Mouse (Mus musculus): ENCODE data around the gene Map3k12. TPM values are rescaled to one million over a fixed set of nuclear protein-coding genes. Genes with fewer than 3 reads are reported as not detected.

The Map3k12 gene
- 11.3 and 12.7 TPM in 2 replicates for polyA plus RNA-seq (2012; rRNA removed)

DNA sequence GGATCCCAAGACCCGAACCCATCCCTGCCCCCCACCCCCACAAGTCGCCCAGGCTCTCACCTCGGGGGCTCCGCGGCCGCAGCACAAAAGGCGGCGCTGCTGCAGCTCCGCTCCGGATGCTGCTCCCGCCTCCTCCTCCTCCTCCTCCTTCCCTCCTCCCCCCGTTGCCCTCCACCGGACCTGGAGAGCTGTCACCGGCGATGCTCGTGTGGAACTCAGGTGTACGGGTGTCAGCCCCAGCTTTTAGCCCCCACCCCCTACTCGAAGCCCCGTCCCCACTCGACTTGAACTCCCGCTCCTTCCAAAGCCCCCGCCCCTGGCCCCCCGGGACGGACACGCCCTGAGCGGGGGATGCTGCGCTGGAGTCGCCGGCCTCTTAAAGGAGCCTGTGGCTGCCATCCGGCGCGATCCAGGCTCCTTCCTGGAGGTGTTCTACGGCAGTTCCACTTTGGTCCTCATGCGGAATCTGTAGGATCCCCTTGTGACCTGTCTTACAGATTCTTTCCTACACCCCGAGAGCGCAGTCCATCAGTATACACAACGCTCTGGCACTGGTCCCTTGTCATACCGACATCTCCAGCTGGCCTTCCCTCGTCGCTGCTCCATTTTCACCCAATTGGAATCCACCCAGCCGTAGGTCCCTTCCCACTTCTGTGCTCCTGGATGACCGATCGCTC is at the start of gene Map3k12:
Gene Map3k12 (minus strand): TSS at position 337 of the 677 bp plus-strand sequence.
- 1% methylated on average over 43 of the region's 43 CpGs for WGBS
- TF ChIP-seq POLR2A (IDR thresholded peaks at IDR 0.05; ENCODE audit: control insufficient read depth, extremely low read depth, insufficient read depth, low read length, poor library complexity) (no peak), CTCF (IDR thresholded peaks at IDR 0.05; ENCODE audit: borderline replicate concordance, control insufficient read depth, extremely low read depth, insufficient read depth, low read length, poor library complexity) (0 out of 2 replicates have a peak, but pooled peaks have one; percentile 6)
- Histone ChIP-seq H3K27me3 (ENCODE audit: control insufficient read depth, insufficient read depth, low read length) (no peaks in the 10 kb centered on the region), H3K36me3 (ENCODE audit: control insufficient read depth, insufficient read depth, low read length) (no peaks in the 10 kb centered on the region), H3K4me1 (replicated peaks; ENCODE audit: control insufficient read depth, insufficient read depth, low read length) (peaks cover 15% of the 10 kb centered on the region), H3K4me3 (ENCODE audit: control insufficient read depth, insufficient read depth, low read length) (peak within 1 kb of the TSS; percentile 59), H3K27ac (ENCODE audit: control insufficient read depth, insufficient read depth, low read length) (peak within 1 kb of the TSS; percentile 49; the same call in 1 of the 2 replicates)
- peak; percentile 78 for DNase-seq

DNA sequence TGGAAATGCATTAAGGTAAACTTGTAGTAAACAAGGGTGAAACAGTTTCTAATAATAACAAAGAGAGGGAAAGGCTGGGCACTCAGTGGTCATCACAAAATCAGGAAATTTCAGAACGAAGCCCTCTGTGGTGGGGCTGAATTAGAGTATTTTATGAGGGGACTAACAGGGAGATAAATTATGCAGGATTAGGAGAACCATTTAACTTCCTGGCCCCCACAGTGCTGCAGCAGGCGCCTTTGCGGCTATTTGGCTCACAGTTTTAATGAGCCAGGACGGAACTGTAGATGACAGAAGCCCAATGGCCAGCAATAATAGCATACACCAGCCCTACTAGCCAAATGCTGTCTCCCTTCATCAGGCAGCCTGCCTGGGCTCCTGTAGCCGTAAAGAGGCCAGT is 46.8 kb upstream of the Map3k12 start:
- no peaks in the 10 kb centered on the region for H3K27me3 ChIP-seq (ENCODE audit: control insufficient read depth, insufficient read depth, low read length)
- 98% methylated on average over 5 of the region's 5 CpGs for WGBS
- DNase-seq: no peak
- no peaks in the 10 kb centered on the region for H3K4me1 ChIP-seq (replicated peaks; ENCODE audit: control insufficient read depth, insufficient read depth, low read length)
- TF ChIP-seq CTCF (IDR thresholded peaks at IDR 0.05; ENCODE audit: borderline replicate concordance, control insufficient read depth, extremely low read depth, insufficient read depth, low read length, poor library complexity) (no peak), POLR2A (IDR thresholded peaks at IDR 0.05; ENCODE audit: control insufficient read depth, extremely low read depth, insufficient read depth, low read length, poor library complexity) (no peak)
- peaks cover 11% of the 10 kb centered on the region for H3K36me3 ChIP-seq (ENCODE audit: control insufficient read depth, insufficient read depth, low read length)
- no peak overlapping the region for H3K27ac ChIP-seq (ENCODE audit: control insufficient read depth, insufficient read depth, low read length)
- no peak overlapping the region for H3K4me3 ChIP-seq (ENCODE audit: control insufficient read depth, insufficient read depth, low read length)

DNA sequence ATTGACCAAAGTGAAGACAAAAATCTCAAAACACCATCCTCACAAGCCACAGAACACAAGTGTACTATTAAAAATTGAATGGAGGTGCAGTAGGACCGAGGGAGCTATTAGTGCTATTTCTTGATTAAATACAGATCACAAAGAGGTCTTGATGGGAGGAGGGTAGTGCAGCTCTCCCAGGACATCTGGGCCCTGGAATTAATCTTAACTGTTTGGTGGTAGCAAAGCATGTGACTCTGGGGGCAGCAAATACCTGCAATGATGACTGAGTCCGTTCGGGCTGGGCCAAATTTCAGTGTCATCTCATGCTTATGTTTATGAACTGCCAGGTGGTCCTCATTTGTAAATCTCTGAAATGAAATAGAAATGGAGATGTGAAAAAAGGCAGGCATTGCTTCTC is 46.2 kb upstream of the Map3k12 start:
- no peak overlapping the region for H3K27ac ChIP-seq (ENCODE audit: control insufficient read depth, insufficient read depth, low read length)
- H3K27me3 ChIP-seq (ENCODE audit: control insufficient read depth, insufficient read depth, low read length): no peaks in the 10 kb centered on the region
- no peaks in the 10 kb centered on the region for H3K4me1 ChIP-seq (replicated peaks; ENCODE audit: control insufficient read depth, insufficient read depth, low read length)
- H3K4me3 ChIP-seq (ENCODE audit: control insufficient read depth, insufficient read depth, low read length): no peak overlapping the region
- 98% methylated on average over 3 of the region's 3 CpGs for WGBS
- DNase-seq: no peak
- H3K36me3 ChIP-seq (ENCODE audit: control insufficient read depth, insufficient read depth, low read length): peaks cover 11% of the 10 kb centered on the region
- TF ChIP-seq POLR2A (IDR thresholded peaks at IDR 0.05; ENCODE audit: control insufficient read depth, extremely low read depth, insufficient read depth, low read length, poor library complexity): no peak
- TF ChIP-seq CTCF (IDR thresholded peaks at IDR 0.05; ENCODE audit: borderline replicate concordance, control insufficient read depth, extremely low read depth, insufficient read depth, low read length, poor library complexity): no peak

DNA sequence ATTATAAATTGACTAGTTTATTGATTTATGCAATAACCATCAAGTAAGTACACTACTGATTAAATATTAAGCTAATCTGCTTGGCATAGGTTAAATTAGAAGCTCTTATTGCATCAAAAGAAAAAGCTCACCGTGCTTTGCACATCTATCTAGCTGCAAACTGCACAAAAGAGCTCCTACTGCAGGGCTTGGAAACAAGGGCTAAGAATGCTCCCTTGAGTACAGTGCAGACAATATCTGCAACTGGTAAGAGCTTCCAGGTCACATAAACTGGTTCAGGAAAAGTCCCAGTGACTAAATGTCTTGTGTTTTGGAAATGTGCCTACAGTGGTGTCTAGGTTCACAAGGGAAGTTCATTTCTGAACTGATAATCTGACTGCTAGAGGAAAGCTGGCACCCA is 45.6 kb upstream of the Map3k12 start:
- no peaks in the 10 kb centered on the region for H3K4me1 ChIP-seq (replicated peaks; ENCODE audit: control insufficient read depth, insufficient read depth, low read length)
- no peak overlapping the region for H3K27ac ChIP-seq (ENCODE audit: control insufficient read depth, insufficient read depth, low read length)
- 96% methylated on average over 1 of the region's 1 CpGs for WGBS
- H3K27me3 ChIP-seq (ENCODE audit: control insufficient read depth, insufficient read depth, low read length): no peaks in the 10 kb centered on the region
- H3K4me3 ChIP-seq (ENCODE audit: control insufficient read depth, insufficient read depth, low read length): no peak overlapping the region
- TF ChIP-seq CTCF (IDR thresholded peaks at IDR 0.05; ENCODE audit: borderline replicate concordance, control insufficient read depth, extremely low read depth, insufficient read depth, low read length, poor library complexity) (no peak), POLR2A (IDR thresholded peaks at IDR 0.05; ENCODE audit: control insufficient read depth, extremely low read depth, insufficient read depth, low read length, poor library complexity) (no peak)
- no peak for DNase-seq
- H3K36me3 ChIP-seq (ENCODE audit: control insufficient read depth, insufficient read depth, low read length): peaks cover 11% of the 10 kb centered on the region

DNA sequence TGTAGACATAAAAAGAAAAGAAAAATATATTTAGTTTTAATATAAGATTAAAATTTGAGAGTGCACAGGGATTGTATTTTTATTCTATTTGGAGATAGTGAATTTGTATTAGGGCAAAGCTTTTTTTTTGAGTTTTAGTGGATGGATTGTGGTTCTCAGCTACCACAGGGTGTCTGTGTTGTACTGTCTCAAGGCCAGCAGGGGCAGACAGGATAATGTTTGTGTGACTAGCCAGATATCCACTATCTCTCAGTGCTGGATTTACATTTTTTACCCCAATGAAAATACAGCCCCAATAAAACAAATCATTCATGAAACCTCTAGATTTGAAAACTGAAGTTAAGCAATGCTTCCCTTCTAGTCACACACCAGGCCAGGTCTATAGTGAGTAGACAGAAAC is 40.7 kb upstream of the Map3k12 start:
- Histone ChIP-seq H3K27ac (ENCODE audit: control insufficient read depth, insufficient read depth, low read length) (no peak overlapping the region), H3K36me3 (ENCODE audit: control insufficient read depth, insufficient read depth, low read length) (peaks cover 33% of the 10 kb centered on the region)

DNA sequence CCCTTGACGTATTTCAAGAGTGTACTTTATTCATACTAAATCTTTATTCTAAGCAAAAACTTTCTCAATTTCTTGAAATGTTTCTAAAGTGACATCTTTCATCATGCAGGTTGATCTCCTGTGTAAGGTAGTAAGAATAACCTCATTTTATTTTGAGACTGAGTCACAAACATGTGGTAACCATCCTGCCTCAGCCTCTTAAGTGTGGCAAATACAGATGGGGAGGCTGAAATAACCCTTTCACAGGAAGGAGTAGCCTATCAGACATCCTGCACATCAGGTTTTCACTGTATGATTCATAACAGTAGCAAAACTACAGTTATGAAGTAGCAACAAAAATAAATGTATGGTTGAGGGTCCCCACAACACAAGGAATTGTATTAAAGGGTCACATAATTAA is 38.7 kb upstream of the Map3k12 start:
- H3K27me3 ChIP-seq (ENCODE audit: control insufficient read depth, insufficient read depth, low read length): no peaks in the 10 kb centered on the region

More for the DNA sequence above, 40.7 kb upstream of the Map3k12 start:
- no peaks in the 10 kb centered on the region for H3K27me3 ChIP-seq (ENCODE audit: control insufficient read depth, insufficient read depth, low read length)
- H3K4me3 ChIP-seq (ENCODE audit: control insufficient read depth, insufficient read depth, low read length): no peak overlapping the region
- H3K4me1 ChIP-seq (replicated peaks; ENCODE audit: control insufficient read depth, insufficient read depth, low read length): no peaks in the 10 kb centered on the region
- no peak for DNase-seq
- TF ChIP-seq POLR2A (IDR thresholded peaks at IDR 0.05; ENCODE audit: control insufficient read depth, extremely low read depth, insufficient read depth, low read length, poor library complexity) (no peak), CTCF (IDR thresholded peaks at IDR 0.05; ENCODE audit: borderline replicate concordance, control insufficient read depth, extremely low read depth, insufficient read depth, low read length, poor library complexity) (no peak)

More for the DNA sequence above, 38.7 kb upstream of the Map3k12 start:
- no peak overlapping the region for H3K27ac ChIP-seq (ENCODE audit: control insufficient read depth, insufficient read depth, low read length)
- H3K4me1 ChIP-seq (replicated peaks; ENCODE audit: control insufficient read depth, insufficient read depth, low read length): no peaks in the 10 kb centered on the region
- H3K36me3 ChIP-seq (ENCODE audit: control insufficient read depth, insufficient read depth, low read length): peaks cover 46% of the 10 kb centered on the region
- WGBS: 100% methylated on average over 1 of the region's 1 CpGs
- TF ChIP-seq CTCF (IDR thresholded peaks at IDR 0.05; ENCODE audit: borderline replicate concordance, control insufficient read depth, extremely low read depth, insufficient read depth, low read length, poor library complexity): no peak
- no peak for TF ChIP-seq POLR2A (IDR thresholded peaks at IDR 0.05; ENCODE audit: control insufficient read depth, extremely low read depth, insufficient read depth, low read length, poor library complexity)
- H3K4me3 ChIP-seq (ENCODE audit: control insufficient read depth, insufficient read depth, low read length): no peak overlapping the region
- no peak for DNase-seq

Measured in thymus, adult 2 months (tissue).